Mouse (Mus musculus) heart, adult 2 months (tissue): ENCODE results near the gene Tmem106b.

Experiments
- CTCF ChIP-seq: fragments of 200-600 bp; IDR thresholded peaks from 2 replicates; pipeline ENCODE4 v1.8.1; 2022; ENCODE audit warnings: antibody characterized with exemption, mild to moderate bottlenecking, moderate library complexity
- POLR2A ChIP-seq: fragments of 200-500 bp; IDR thresholded peaks from 2 replicates; pipeline ENCODE4 v1.6.1; 2011; ENCODE audit warnings: mild to moderate bottlenecking, low read depth, low read length, control low read depth; ENCODE audit not compliant: insufficient read depth

- no peak for TF ChIP-seq CTCF
- no peak for TF ChIP-seq POLR2A
Measured at GRCm38 (mm10) chr6:13061276-13062039, 8.1 kb upstream of the Tmem106b start.
